Mouse (Mus musculus) hindbrain, embryonic 16.5 days (tissue): ENCODE measurements around the gene 4933402J07Rik. TPM values are rescaled to one million over a fixed set of nuclear protein-coding genes. Genes with fewer than 3 reads are reported as not detected.

Experiments
- ATAC-seq: fragments of 200-750 bp; cut with Nextera tagmentation; 2 replicates; pipeline ENCODE4 v1.8.0; 2017; ENCODE audit warnings: moderate TSS enrichment, moderate library complexity
- H3K27ac ChIP-seq: fragments of 300-500 bp; sonication (generic); 2 replicates; pipeline ENCODE4 v1.5.1; 2014; ENCODE audit warnings: low read depth, mild to moderate bottlenecking, control low read depth, low read length, moderate library complexity
- H3K27me3 ChIP-seq: fragments of 300-500 bp; sonication (generic); replicated peaks from 2 replicates; pipeline ENCODE4 v1.6.1; 2014; ENCODE audit warnings: low read length; ENCODE audit not compliant: control insufficient read depth, insufficient read depth
- H3K36me3 ChIP-seq: fragments of 300-500 bp; sonication (generic); 2 replicates; pipeline ENCODE4 v1.6.1; 2014; ENCODE audit warnings: mild to moderate bottlenecking, low read length, moderate library complexity, mixed read lengths; ENCODE audit not compliant: control insufficient read depth, insufficient read depth
- H3K4me1 ChIP-seq: fragments of 300-500 bp; sonication (generic); 2 replicates; pipeline ENCODE4 v1.6.1; 2014; ENCODE audit warnings: low read depth, low read length; ENCODE audit not compliant: control insufficient read depth, insufficient read depth
- H3K4me2 ChIP-seq: fragments of 300-500 bp; sonication (generic); 2 replicates; pipeline ENCODE4 v1.6.1; 2014; ENCODE audit warnings: mild to moderate bottlenecking, low read length, control low read depth, moderate library complexity
- H3K4me3 ChIP-seq: fragments of 300-500 bp; sonication (generic); 2 replicates; pipeline ENCODE4 v1.5.1; 2014; ENCODE audit warnings: mild to moderate bottlenecking, low read length, control low read depth, moderate library complexity
- H3K9ac ChIP-seq: fragments of 300-500 bp; sonication (generic); 2 replicates; pipeline ENCODE4 v1.6.1; 2014; ENCODE audit warnings: low read depth, mild to moderate bottlenecking, control low read depth, low read length, moderate library complexity
- H3K9me3 ChIP-seq: fragments of 300-500 bp; sonication (generic); 2 replicates; pipeline ENCODE4 v1.6.1; 2014; ENCODE audit warnings: mild to moderate bottlenecking, low read length, moderate library complexity; ENCODE audit not compliant: control insufficient read depth
- WGBS: fragments of 180-500 bp; shearing (Covaris S2); extraction: QIAGEN DNeasy Blood & Tissue Kit; methylation state at CpG from one replicate; pipeline ENCODE4 v1.1.7; 2014; 5-methylcytosine and 5-hydroxymethylcytosine counted together
- polyA plus RNA-seq: library from polyadenylated mRNA; unstranded; fragments of >200 nt; fragmentation: Nextera tagmentation; extraction: Ambion mirVana; gene quantifications from 2 replicates; pipeline ENCODE4 v1.2.1, GENCODE M21; 2015

Gene 4933402J07Rik
- polyA plus RNA-seq, 1 experiment from 2014 or later, result not detected

GRCm38 (mm10) chr8:87552801-87553200 is 10.9 kb upstream of the 4933402J07Rik start:
- Histone ChIP-seq H3K9me3 (no peaks in the 10 kb centered on the region), H3K27me3 (no peaks in the 10 kb centered on the region), H3K4me1 (no peaks in the 10 kb centered on the region), H3K9ac (no peak overlapping the region), H3K27ac (no peak overlapping the region), H3K4me3 (no peak overlapping the region), H3K4me2 (no peak overlapping the region), H3K36me3 (no peaks in the 10 kb centered on the region)
- ATAC-seq, result no peak
- WGBS, result 50% methylated on average over 1 of the region's 1 CpGs

- H3K27ac ChIP-seq, result no peak overlapping the region
- no peak overlapping the region for H3K9ac ChIP-seq
- H3K36me3 ChIP-seq, result no peaks in the 10 kb centered on the region
- no peaks in the 10 kb centered on the region for H3K4me1 ChIP-seq
- H3K4me3 ChIP-seq, result no peak overlapping the region
- WGBS, result 60% methylated on average over 2 of the region's 2 CpGs
- no peaks in the 10 kb centered on the region for H3K9me3 ChIP-seq
- H3K4me2 ChIP-seq, result no peak overlapping the region
- ATAC-seq, result no peak
- no peaks in the 10 kb centered on the region for H3K27me3 ChIP-seq
These were observed 2.9 kb upstream of the 4933402J07Rik start for GRCm38 (mm10) chr8:87560801-87561200.

GRCm38 (mm10) chr8:87569203-87569602 is 5.5 kb downstream of the 4933402J07Rik start:
- H3K36me3 ChIP-seq, result no peaks in the 10 kb centered on the region
- no peak for ATAC-seq
- 83% methylated on average over 5 of the region's 5 CpGs for WGBS
- H3K9me3 ChIP-seq, result no peaks in the 10 kb centered on the region
- H3K4me3 ChIP-seq, result no peak overlapping the region
- H3K4me2 ChIP-seq, result no peak overlapping the region
- no peak overlapping the region for H3K9ac ChIP-seq
- peaks cover 7% of the 10 kb centered on the region for H3K4me1 ChIP-seq
- no peak overlapping the region for H3K27ac ChIP-seq
- no peaks in the 10 kb centered on the region; the same call in 1 of the 2 replicates for H3K27me3 ChIP-seq

GRCm38 (mm10) chr8:87569706-87570563 is 6.3 kb downstream of the 4933402J07Rik start:
- H3K4me2 ChIP-seq, result peak overlapping the region; percentile 45
- 28% methylated on average over 13 of the region's 13 CpGs for WGBS
- ATAC-seq, result no peak
- H3K36me3 ChIP-seq, result no peaks in the 10 kb centered on the region
- H3K4me1 ChIP-seq, result peaks cover 7% of the 10 kb centered on the region
- H3K9me3 ChIP-seq, result no peaks in the 10 kb centered on the region
- H3K27me3 ChIP-seq, result no peaks in the 10 kb centered on the region; the same call in 1 of the 2 replicates
- H3K4me3 ChIP-seq, result 0 out of 2 replicates have a peak overlapping the region, but pooled peaks have one; percentile 8
- H3K27ac ChIP-seq, result no peak overlapping the region
- no peak overlapping the region for H3K9ac ChIP-seq

GRCm38 (mm10) chr8:87570564-87570855 is 6.9 kb downstream of the 4933402J07Rik start:
- no peak for ATAC-seq
- Histone ChIP-seq H3K27ac (no peak overlapping the region), H3K4me1 (peaks cover 7% of the 10 kb centered on the region), H3K9ac (no peak overlapping the region), H3K4me3 (0 out of 2 replicates have a peak overlapping the region, but pooled peaks have one; percentile 8), H3K4me2 (peak overlapping the region; percentile 45), H3K27me3 (no peaks in the 10 kb centered on the region; the same call in 1 of the 2 replicates), H3K36me3 (no peaks in the 10 kb centered on the region), H3K9me3 (no peaks in the 10 kb centered on the region)
- WGBS, result under 1% methylated on average over 8 of the region's 8 CpGs

- Histone ChIP-seq H3K9ac (no peak overlapping the region), H3K4me1 (peaks cover 7% of the 10 kb centered on the region), H3K4me2 (peak overlapping the region; percentile 45), H3K27ac (no peak overlapping the region), H3K27me3 (no peaks in the 10 kb centered on the region; the same call in 1 of the 2 replicates), H3K4me3 (no peak overlapping the region), H3K36me3 (no peaks in the 10 kb centered on the region), H3K9me3 (no peaks in the 10 kb centered on the region)
- 9% methylated on average over 7 of the region's 7 CpGs for WGBS
- no peak for ATAC-seq
These were observed 7.2 kb downstream of the 4933402J07Rik start for GRCm38 (mm10) chr8:87570880-87571279.

GRCm38 (mm10) chr8:87594272-87594671 is 30.6 kb downstream of the 4933402J07Rik start:
- H3K4me2 ChIP-seq, result no peak overlapping the region
- H3K36me3 ChIP-seq, result no peaks in the 10 kb centered on the region
- no peak overlapping the region for H3K4me3 ChIP-seq
- H3K9me3 ChIP-seq, result no peaks in the 10 kb centered on the region
- no peak overlapping the region for H3K27ac ChIP-seq
- H3K27me3 ChIP-seq, result no peaks in the 10 kb centered on the region
- peak; percentile 83 for ATAC-seq
- WGBS, result 3% methylated on average over 2 of the region's 2 CpGs
- no peaks in the 10 kb centered on the region for H3K4me1 ChIP-seq
- no peak overlapping the region for H3K9ac ChIP-seq

- Histone ChIP-seq H3K36me3 (no peaks in the 10 kb centered on the region), H3K9me3 (no peaks in the 10 kb centered on the region), H3K27ac (no peak overlapping the region), H3K27me3 (no peaks in the 10 kb centered on the region), H3K4me1 (no peaks in the 10 kb centered on the region; the same call in 1 of the 2 replicates), H3K4me2 (no peak overlapping the region), H3K4me3 (no peak overlapping the region), H3K9ac (no peak overlapping the region)
- no peak for ATAC-seq
- WGBS, result 75% methylated on average over 2 of the region's 2 CpGs
These were observed 39.1 kb downstream of the 4933402J07Rik start for GRCm38 (mm10) chr8:87602731-87603130.

- H3K27ac ChIP-seq, result no peak overlapping the region
- H3K27me3 ChIP-seq, result no peaks in the 10 kb centered on the region
- H3K9me3 ChIP-seq, result no peaks in the 10 kb centered on the region
- H3K36me3 ChIP-seq, result no peaks in the 10 kb centered on the region
- no peaks in the 10 kb centered on the region for H3K4me1 ChIP-seq
- WGBS, result 91% methylated on average over 7 of the region's 7 CpGs
- no peak overlapping the region for H3K4me3 ChIP-seq
- no peak overlapping the region for H3K4me2 ChIP-seq
- no peak for ATAC-seq
- H3K9ac ChIP-seq, result no peak overlapping the region
These were observed 45.5 kb downstream of the 4933402J07Rik start for GRCm38 (mm10) chr8:87609110-87609509.
